Comparison of ENCODE assay signal across 8 mouse cellular contexts in the genomic region with DNA sequence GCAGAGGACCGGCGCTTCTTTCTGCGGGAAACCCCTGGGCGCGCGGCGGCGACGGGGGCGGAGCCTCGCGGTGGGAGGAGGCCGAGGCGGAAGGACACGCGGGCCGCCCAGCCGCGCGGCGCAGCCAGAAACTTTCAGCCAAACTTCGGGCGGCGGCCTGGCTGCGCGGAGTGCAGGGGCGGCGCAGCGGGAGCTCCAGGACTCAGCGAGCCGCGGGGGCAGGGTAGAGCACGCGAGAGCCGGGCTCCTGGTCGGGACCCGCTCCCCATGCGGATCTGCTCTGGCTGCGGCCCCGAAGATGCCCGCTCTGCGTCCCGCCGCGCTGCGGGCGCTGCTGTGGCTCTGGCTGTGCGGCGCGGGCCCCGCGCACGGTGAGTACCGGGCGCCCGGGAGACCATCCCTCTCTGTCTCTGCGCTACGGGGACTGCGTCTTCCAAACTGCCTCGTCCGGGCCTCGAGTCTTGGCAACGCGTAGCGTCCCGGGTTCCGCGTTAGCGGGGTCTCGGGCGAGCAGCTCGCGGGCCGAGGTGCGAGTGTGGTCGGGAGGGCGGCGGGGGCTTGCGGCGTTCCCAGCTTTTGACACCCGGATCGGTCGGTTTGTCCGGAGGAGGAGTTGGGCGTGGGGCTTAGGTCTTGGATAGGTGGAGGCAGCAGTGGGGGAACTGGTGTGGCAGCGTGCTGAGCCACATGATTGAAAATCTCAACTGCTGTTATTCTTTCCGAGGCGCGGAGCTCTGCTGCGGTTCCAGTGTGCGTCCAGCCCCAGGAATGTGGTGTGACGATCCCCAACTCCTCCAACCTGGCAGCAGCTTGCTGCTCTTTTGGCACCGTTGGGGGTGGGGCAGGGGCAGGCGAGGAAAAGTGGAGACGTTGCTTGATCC. TPM values are rescaled to one million over a fixed set of nuclear protein-coding genes. Genes with fewer than 3 reads are reported as not detected.
DNase-seq lines count a peak whose midpoint lies in the region; ATAC-seq and TF ChIP-seq lines count a peak whose summit lies in the region.

A gene (plus strand): TSS at position 127 of the 881 bp plus-strand sequence.

- peak within 1 kb of the TSS; percentile 86 for H3K4me3 ChIP-seq in hindbrain, embryonic 14.5 days (replicated peaks; ENCODE audit: low read length)

- H3K27me3 ChIP-seq in Patski = no peaks in the 10 kb centered on the region
- H3K27me3 ChIP-seq in hindbrain, embryonic 14.5 days (ENCODE audit: control insufficient read depth, insufficient read depth, low read length) = peaks cover 8% of the 10 kb centered on the region

- no peaks in the 10 kb centered on the region; the same call in 1 of the 2 replicates for H3K4me1 ChIP-seq in hindbrain, embryonic 14.5 days (replicated peaks; ENCODE audit: control insufficient read depth, insufficient read depth, low read length)

- ATAC-seq in Patski = peak; percentile 83
- peak; percentile 87 for ATAC-seq in hindbrain, embryonic 14.5 days (ENCODE audit: low FRiP score)

- under 1% methylated on average over 61 of the region's 95 CpGs for WGBS in hindbrain, embryonic 14.5 days

- no peak for TF ChIP-seq CTCF in Patski (IDR thresholded peaks at IDR 0.05)

- CTCF ChIA-PET in Patski (lab: Charles Lee) = interaction anchor here (0.6 to 1.8 kb wide), 9 partner anchors 17 to 108 kb away, joined by 3 to 4 read pairs (median 4); no protein-coding TSS in a partner anchor

- in situ Hi-C loops in Patski (cut with MboI; ENCODE audit: low pct_unique_long_range_greater_than_20kb) = loop anchor here (5.0 to 10.0 kb wide), 2 partner anchors 76 to 249 kb away; no protein-coding TSS in a partner anchor

- H3K36me3 ChIP-seq in hindbrain, embryonic 14.5 days (replicated peaks; ENCODE audit: control insufficient read depth, insufficient read depth) = no peaks in the 10 kb centered on the region

- peak within 1 kb of the TSS; percentile 72 for H3K9ac ChIP-seq in hindbrain, embryonic 14.5 days

- H3K9me3 ChIP-seq in hindbrain, embryonic 14.5 days (ENCODE audit: control insufficient read depth, low read length) = no peaks in the 10 kb centered on the region

- POLR2A ChIA-PET in Patski (lab: Charles Lee) = interaction anchor here (0.7 to 1.7 kb wide), 21 partner anchors 11 to 121 kb away, joined by 3 to 6 read pairs (median 3); no protein-coding TSS in a partner anchor

- H3K4me2 ChIP-seq in hindbrain, embryonic 14.5 days (replicated peaks) = peak within 1 kb of the TSS; percentile 84

- peak; percentile 76 for DNase-seq in Patski (ENCODE audit: low read depth, low spot score)
- peak; percentile 93 to 95 for DNase-seq in cerebellum, postnatal 14 days
- DNase-seq in frontal cortex, postnatal 25 days (ENCODE audit: low spot score in 2 of 2) = peak; percentile 79 to 85
- peak; percentile 90 for DNase-seq in hindbrain, embryonic 14.5 days (ENCODE audit: low spot score)
- DNase-seq in left cerebral cortex, adult 11 months (ENCODE audit: low spot score) = peak; percentile 81
- DNase-seq in lung, postnatal 4 days = peak; percentile 97 to 98
- DNase-seq in retina, postnatal 7 days (ENCODE audit: low read depth, low spot score) = peak; percentile 85
- DNase-seq in urinary bladder, adult 2 months (ENCODE audit: low spot score) = peak; percentile 97

- peak within 1 kb of the TSS; percentile 74; the same call in 1 of the 2 replicates for H3K27ac ChIP-seq in hindbrain, embryonic 14.5 days

RNA-seq across cellular contexts. Expression of the gene that starts here (rescaled TPM):
- 65.2 TPM for polyA plus RNA-seq in Patski (2021)
- polyA plus RNA-seq in hindbrain, embryonic 14.5 days (2014; fragmentation: Nextera tagmentation; extraction: Ambion mirVana) = 14.8 and 15.2 TPM in 2 replicates
- polyA plus RNA-seq in urinary bladder, adult 2 months (2012; rRNA removed) = 23.1 and 31.2 TPM in 2 replicates

Comparison
In these comparisons a context has a peak if more than half of its experiments do, and no peak if none do; other contexts are left out.
1. Peak in every context shown above with its lines: DNase-seq, ATAC-seq, H3K4me3 ChIP-seq and H3K27ac ChIP-seq.